Mouse (Mus musculus) bone marrow, adult 2 months (tissue): ENCODE measurements at regions not wholly inside any gene's neighbourhood (a gene's known extent, or its start where the extent isn't known, plus 50 kb on each side); places are given as distances from the start of the nearest gene placed in this dataset.

ENCODE experiments used
- CTCF ChIP-seq: fragments of 200-500 bp; IDR thresholded peaks from 2 replicates; pipeline ENCODE4 v1.5.1; 2011; ENCODE audit warnings: low read length, control low read depth; ENCODE audit not compliant: control insufficient read depth, insufficient read depth
- POLR2A ChIP-seq: fragments of 200-500 bp; IDR thresholded peaks from 2 replicates; pipeline ENCODE4 v1.6.1; 2011; ENCODE audit warnings: low read depth, mild to moderate bottlenecking, control low read depth, low read length, borderline replicate concordance; ENCODE audit not compliant: control insufficient read depth

- TF ChIP-seq CTCF (no peak), POLR2A (no peak)
These were observed 509.2 kb downstream of the Plekhb2 start for GRCm38 (mm10) chr1:35358981-35359380.
